Mouse (Mus musculus) T-cell, adult 2 months (primary cell): ENCODE data around the gene Gcsh.
A peak's percentile ranks its signal among the peaks of the same experiment; 100 is the strongest.

ENCODE experiments used
- DNase-seq: peaks from one replicate; pipeline ENCODE4 v3.0.0; 2022; ENCODE audit warnings: low spot score

Gcsh gene

DNA sequence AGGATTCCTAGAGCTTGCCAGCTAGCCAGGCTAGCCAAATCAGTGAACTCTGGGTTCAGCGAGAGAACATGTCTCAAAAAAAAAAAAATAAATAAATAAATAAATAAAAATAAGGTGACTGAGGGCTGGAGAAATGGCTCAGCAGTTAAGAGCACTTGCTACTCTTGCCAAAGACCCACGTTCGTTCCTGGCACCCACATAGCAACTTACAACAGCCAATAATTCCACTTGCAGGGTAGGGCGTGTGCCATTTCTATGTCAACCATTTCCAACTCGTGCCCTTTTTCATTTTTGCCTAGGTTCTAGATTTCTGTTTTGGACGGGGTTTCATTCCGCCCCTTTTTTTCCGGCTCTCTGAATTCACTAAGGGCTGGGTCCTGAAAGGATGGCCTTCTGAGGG, 15.3 kb downstream of the Gcsh start:
- DNase-seq: no peak

DNA sequence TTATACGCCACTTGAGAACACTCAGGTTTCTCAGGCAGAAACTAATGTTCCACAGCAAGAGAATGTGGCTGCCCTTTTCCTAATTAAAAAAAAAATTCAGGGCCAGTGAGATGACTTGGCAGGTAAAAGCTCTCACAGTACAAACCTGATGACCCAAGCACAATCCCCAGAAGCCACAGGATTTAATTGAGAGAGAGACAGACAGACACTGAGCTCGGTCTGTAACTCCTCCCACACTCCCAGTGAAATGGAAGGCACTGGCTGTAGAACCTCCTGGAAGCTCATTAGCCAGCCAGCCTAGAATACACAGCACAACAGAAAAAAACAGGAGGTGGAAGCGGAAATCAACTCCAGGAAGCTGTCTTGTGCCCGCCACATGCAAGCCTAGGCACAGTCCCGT, 17.7 kb downstream of the Gcsh start:
- no peak for DNase-seq

DNA sequence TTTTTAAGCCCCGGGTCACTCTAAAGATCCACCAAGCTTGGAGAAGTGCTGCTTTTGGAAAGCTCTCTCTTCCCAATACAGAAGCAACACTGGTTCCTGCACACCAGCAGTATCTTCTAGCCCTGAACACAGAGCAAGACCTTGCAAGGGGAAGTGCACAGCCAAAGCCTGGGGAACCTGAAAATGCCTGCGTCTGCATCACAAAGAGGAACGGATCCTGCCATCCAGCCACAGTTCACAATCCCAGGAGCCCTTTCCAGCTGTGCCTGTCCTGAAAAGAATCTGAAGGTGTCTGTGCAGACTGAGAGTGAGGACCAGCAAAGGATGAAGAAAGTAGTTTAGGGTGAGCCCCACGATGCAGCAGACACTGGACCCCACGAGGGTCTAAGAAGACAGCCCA, 18.3 kb downstream of the Gcsh start:
- DNase-seq: no peak

DNA sequence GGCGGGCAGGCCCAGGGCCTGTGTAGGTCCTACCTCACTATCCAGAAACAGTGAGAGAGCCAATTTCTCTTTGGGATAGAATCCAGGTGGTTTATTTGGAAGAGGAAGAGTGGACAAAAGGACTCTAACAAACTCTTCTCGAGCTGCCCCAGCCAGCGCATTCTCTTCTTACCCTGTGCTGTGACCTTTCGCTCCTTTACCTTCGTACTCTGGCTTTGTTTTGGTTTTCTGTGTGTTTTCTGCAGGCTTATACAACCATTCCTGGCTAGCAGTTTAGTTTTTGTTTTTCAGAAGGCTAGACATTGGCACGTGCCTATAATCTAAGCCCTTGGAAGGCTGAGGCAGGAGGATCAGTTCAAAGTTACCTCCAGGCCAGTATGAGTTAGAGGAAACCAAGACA, 23.8 kb downstream of the Gcsh start:
- DNase-seq: no peak

GRCm38 (mm10) chr8:116954415-116954814, 38.9 kb downstream of the Gcsh start:
- DNase-seq: no peak

DNA sequence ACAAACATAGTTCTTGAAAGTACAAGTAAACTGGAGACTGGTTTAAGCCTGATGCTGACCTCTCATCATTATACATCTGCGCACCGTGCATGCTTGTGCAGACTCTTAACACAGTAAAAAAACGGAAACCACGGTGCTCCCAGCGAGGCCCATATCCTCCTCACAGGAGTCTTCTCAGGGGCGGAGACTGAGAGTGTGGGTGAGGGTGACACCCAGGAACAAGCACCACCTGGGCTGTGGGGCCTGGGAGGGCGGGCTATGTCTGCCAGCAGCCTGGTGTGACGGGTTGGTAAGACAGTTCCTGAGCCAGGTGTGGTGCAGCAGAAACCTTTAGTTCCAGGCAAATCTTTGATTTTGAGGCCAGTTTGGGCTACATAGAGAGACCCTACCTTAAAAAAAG, 40.9 kb downstream of the Gcsh start:
- DNase-seq: peak; percentile 47

GRCm38 (mm10) chr8:116951778-116952177, 41.6 kb downstream of the Gcsh start:
- DNase-seq: no peak

- DNase-seq: no peak
These were observed 42.0 kb downstream of the Gcsh start for GRCm38 (mm10) chr8:116951369-116951768.

GRCm38 (mm10) chr8:116947589-116947988, 45.7 kb downstream of the Gcsh start:
- DNase-seq: no peak

- DNase-seq: no peak
These were observed 46.5 kb downstream of the Gcsh start for GRCm38 (mm10) chr8:116946851-116947250.

DNA sequence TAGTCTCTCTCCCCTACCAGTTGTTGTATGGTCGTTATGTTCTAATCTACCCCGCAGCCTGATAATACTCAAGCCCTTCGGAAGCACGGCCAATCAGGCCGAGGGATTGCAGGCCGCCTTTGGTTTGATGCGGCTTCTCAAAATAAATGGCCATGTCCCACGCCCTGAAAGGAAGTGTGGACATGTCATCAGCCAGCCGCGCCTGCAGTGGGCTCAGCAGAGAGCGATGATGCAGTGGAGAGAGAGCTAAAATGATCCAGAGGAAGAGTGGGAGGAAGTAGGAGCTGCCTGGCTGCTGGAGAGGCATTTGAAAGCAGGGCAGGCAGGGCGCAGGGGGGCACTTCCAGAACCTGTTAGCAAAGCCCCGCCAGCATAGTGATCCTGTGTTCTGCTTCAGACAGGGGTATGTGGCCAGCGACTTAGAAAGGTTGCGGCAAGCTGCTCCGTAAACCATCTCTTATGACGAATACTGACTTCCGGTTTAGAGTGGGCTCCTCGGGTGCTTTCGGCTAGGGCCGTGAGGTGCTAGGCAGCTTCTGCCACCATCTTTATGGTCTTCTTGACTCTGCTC, 47.0 kb downstream of the Gcsh start:
- peak; percentile 59 for DNase-seq

DNA sequence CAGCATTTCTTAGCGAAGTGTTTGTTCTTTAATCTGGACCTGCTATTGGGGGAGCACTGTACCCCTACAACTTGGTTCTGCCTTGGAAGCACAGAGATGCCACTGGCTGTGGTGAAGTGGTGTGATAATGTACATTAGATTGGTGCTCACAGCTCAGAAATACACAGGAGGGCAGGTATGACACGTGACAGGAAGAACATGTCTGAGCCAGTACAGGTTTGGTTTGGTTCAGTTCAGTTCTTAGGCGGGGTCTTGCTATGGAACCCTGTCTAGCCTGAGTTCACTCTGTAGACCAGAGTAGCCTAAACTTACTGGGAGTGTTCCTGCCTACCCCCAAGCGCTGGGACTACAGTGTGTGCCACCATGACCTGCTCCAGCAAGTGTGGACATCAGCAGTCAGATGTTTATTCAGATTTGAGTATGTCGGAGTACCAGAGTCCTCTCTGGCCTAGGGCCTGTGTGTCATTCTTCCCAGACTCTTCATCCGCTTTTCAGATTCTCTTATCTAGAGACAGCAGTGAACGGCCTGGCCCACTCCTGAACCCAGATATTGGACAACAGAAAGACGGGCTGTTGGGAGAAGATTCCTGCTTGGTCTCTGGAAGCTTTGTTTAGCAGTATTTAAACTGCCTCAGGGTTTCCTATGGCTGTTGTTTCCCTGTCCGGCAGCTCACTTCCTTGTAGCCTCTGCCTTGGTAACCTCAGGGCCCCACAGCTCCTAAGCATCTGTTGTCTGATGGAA, 48.0 kb downstream of the Gcsh start:
- DNase-seq: no peak

DNA sequence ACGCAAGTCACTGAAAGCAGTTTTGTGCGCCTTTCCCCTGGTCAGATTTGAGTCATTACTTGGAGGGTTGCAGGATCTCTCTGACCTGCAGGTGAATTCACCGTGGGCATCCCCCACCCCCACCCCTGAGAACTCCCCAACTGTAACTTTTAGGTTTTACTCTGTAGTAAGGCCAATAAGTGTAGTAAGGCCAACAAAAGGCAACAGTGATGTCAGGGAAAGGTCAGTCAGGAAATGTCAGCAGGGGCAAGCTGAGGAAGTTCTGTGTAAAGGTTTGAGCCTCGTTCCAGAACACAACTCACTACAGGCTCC, 49.0 kb downstream of the Gcsh start:
- no peak for DNase-seq

- DNase-seq: peak; percentile 31
These were observed 49.6 kb downstream of the Gcsh start for GRCm38 (mm10) chr8:116943555-116944384.

DNA sequence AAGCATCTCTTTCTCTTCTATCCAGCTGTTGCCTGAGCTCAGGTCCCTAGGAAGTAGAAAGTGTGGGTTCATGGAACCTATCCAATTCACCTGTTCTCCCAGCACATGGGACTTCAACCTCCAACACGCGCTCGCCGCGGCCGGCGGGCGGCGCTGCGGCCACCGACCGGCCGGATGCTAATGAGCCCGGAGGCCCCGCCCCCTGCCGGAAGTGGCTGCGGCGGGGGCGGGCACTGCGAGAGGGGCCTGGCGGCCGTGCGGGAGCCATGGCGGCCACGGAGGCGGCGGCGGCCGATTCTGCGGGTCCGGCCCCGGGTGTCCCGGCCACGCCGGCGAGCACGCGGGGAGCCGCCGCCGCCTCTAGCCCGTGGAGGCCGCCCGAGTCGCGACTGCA, 50.2 kb downstream of the Gcsh start, which contains the start of gene Atmin:
Gene Atmin (plus strand): TSS at position 233 of the 394 bp plus-strand sequence.
- DNase-seq: peak; percentile 69

GRCm38 (mm10) chr8:116942284-116943058, 50.9 kb downstream of the Gcsh start:
- no peak for DNase-seq

DNA sequence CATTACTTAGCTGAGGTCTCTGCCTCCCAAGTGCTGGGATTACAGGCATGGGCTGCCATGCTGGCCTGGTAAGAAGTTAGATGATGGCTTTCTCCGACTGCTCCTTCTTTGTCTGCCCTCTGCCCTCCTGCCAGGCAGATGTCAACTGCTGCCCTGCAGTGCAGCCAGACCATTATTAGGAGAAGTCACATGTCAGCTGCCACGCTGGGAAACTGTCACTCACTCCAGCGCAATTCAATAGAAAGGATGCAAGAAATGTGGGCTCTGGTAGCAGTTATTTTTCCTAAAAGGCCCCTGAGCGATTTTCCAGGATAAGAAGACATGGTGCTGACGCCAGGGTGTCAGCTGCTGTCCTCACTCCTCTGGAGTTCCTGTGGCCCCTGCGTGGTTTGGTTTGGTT, 57.8 kb downstream of the Gcsh start:
- DNase-seq: no peak

GRCm38 (mm10) chr8:116934976-116935375, 58.4 kb downstream of the Gcsh start:
- no peak for DNase-seq
